Mouse (Mus musculus): ENCODE measurements at regions not wholly inside any gene's neighbourhood (a gene's known extent, or its start where the extent isn't known, plus 50 kb on each side); places are given as distances from the start of the nearest gene placed in this dataset.
"Not testable (repeated sequence)": the region's sequence is repeated elsewhere in the genome, so short reads cannot be mapped to it uniquely, and the experiment has no call there.

DNA sequence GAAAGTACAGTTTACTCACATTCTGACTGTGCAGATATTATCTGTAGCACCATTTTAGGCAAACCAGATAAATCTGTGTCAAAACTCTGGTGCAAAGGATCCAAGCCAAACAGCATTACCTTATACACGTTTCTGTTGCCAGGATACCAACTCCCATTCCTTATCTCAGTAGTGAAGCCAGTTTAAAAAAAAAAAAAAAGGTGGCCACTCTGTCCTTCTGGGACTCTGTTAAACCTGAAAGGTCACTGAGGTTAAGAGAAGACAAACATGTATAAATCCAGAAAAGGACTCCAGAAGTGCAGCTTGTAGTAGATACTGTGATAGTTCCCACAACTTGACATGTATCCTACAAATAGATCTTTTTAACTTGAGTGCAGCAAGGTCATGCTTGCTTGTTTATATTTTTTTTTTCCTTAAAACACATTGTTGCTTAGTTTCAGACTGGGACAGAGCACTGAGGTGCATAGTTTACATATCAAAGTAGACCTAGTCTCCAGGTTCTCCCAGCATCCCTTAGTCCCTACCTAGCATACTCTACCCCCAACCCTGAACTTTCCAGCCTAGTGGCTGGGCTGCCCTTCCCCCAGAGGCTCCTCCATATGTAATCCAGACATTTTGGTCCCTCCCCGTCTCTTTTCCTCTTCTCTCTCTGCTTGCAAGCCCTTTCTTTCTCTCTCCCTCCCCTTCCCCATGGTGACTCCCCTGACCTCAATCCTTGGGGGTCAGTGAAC is 116.7 kb upstream of the Rhobtb1 start:
- in situ Hi-C loops (cut with MboI; ENCODE audit: unreplicated experiment in 2 of 2): no loop called here

DNA sequence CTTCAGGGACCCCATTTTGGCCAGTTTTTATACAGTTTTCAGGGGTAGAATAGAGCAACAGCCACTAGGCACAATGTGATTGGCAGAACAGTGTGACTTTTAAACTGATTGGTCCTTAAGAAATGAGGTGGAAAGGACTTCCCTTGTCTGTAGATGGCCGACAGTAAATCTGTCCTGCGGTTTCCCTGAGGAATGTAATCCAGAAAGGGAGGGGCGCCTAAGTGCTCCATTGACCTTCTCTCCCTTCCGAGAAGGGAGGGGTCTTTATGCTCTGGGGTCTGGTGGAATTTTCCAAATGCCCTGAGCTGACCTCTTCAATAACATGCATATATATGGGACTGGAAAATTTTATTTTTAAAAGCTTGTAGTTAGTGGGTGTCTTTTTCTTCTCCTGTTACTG is 115.7 kb upstream of the Rhobtb1 start:
- in situ Hi-C loops (cut with MboI; ENCODE audit: unreplicated experiment in 2 of 2): not testable (repeated sequence)

GRCm38 (mm10) chr10:69036096-69036495 is 115.1 kb upstream of the Rhobtb1 start:
- in situ Hi-C loops (cut with MboI; ENCODE audit: unreplicated experiment in 2 of 2): no loop called here

DNA sequence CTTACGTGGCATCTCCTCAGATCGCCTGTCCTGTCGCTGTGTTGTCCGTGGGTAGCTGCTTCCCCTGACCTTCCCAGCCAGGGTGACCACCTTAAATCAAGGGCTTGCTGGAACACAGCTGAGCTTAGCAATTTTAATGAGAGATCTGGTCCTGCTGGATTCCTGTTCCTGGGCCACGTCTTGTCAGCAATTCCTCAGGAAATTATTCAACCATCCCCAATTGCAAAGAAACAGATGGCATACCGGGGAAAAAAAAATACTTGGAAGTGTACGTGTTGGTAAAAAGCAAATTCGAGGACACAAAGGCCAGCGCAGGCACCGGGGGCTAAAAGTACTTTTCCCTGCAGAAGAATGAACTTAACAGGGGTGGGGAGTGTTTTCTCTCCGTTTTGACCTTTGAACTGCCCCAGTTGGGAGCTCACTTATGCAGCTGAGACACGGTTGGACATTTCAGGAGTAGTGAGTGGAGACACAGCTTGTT is 107.0 kb upstream of the Rhobtb1 start:
- in situ Hi-C loops (cut with MboI; ENCODE audit: unreplicated experiment in 2 of 2): no loop called here

DNA sequence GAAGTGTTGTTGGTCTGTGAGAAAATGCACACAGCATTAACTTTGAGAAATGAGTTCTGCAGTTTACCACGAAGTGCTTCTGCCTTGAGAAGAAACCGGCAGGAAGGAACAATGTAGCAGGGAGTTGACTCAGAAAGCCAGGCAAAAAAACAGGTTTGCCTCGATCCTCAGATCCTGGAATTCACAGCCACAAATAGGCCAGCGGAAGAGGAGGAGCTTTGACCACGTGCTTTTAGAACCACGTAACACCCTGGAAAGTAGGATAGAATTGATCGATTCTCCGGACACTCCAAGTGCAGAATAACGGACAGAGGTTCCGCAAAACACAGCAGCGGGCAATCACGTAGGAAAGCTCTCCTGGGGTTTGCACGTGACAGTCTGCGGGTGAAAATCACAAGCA is 106.0 kb upstream of the Rhobtb1 start:
- in situ Hi-C loops (cut with MboI; ENCODE audit: unreplicated experiment in 2 of 2): no loop called here

- in situ Hi-C loops (cut with MboI; ENCODE audit: unreplicated experiment in 2 of 2): no loop called here
These were observed 105.2 kb upstream of the Rhobtb1 start for GRCm38 (mm10) chr10:69046008-69046555.

DNA sequence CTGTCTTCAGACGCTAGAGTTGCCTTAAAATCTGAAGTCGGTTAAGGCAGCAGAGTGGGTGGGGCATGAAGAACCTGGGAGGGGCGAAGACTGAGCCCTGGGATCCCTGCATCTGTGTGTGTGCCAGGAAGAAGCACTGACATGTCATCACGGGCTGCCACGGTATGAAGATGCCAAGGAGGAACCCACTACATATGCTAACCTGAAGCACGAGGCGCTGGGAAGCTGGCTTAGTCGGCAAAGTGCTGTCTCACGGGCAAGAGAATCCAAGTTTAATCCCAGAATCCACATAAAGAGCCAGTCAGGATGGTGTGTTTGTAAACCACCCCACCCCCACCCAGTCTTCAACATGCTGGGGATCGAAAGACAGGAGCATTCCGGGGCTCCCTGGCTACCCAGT is 73.2 kb upstream of the Rhobtb1 start:
- in situ Hi-C loops (cut with MboI; ENCODE audit: unreplicated experiment in 2 of 2): no loop called here

DNA sequence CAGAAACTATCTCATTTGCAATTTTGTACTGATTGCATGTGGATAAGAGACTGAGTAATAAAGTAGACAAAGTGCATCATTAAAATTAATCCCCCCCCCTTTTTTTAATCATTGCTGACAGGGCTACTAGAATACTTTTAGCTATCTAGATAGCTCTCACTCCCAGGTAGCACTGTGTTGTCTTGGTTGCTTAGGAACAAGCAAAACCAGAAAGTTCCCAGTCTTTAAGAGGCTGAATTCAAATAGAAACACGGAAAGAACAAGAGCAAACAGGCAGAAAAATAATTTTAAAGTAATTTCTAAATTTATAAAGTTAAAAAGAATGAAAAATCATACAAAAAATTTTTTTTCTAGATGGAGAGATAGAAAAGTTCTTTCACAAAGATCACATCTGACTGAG is 65.0 kb upstream of the Rhobtb1 start:
- in situ Hi-C loops (cut with MboI; ENCODE audit: unreplicated experiment in 2 of 2): no loop called here

DNA sequence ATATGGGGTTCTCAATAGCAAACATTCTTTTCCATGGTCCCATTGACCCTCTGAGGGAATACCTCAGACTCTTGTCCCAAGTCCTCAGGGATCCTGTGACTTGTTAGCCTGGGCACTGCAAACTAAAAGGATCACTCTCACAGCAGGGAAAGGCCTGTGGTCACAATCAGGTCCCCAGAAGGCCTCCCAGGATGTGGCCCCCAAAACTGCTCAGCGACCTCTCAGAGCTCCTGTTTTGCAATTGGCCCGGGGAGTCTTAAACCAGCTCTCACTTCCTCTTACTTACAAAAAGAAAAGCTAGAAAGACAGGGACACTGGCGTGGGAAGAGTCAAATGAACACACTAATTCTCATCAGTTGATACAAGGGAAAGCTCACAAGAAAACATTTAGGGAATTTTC is 59.4 kb upstream of the Rhobtb1 start:
- in situ Hi-C loops (cut with MboI; ENCODE audit: unreplicated experiment in 2 of 2): no loop called here

GRCm38 (mm10) chr10:69100021-69100420 is 51.2 kb upstream of the Rhobtb1 start:
- in situ Hi-C loops (cut with MboI; ENCODE audit: unreplicated experiment in 2 of 2): no loop called here

DNA sequence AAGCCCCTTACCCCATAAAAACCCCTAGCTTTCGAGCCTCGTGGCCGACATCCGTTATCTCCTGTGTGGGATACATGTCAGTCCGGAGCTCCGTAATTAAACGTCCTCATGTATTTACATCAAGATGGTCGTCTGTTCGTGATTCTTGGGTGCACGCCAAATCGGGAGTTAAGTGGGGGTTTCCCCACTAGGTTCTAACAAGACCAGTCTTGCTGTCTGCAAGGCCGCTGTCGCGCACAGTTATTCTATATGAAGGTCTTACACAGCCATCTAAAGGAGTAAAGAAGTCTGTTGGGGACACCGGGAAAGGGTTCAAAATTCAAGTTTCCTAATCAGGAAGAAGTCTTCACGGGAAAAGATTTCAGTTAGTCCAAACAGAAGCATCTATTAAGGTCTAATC is 50.5 kb upstream of the Rhobtb1 start:
- in situ Hi-C loops (cut with MboI; ENCODE audit: unreplicated experiment in 2 of 2): not testable (repeated sequence)

All from v-Abl transformed pro-B cells (cell line).